Mouse (Mus musculus) spleen, adult 2 months (tissue): ENCODE results near the gene Exog.

ENCODE experiments used
- CTCF ChIP-seq: fragments of 200-500 bp; IDR thresholded peaks from 2 replicates; pipeline ENCODE4 v1.5.1; 2011; ENCODE audit warnings: mild to moderate bottlenecking, inconsistent platforms; ENCODE audit not compliant: insufficient read depth, insufficient read length, insufficient replicate concordance; ENCODE audit errors: extremely low read depth
- POLR2A ChIP-seq: fragments of 200-500 bp; IDR thresholded peaks from 2 replicates; pipeline ENCODE4 v1.6.1; 2011; ENCODE audit warnings: low read depth, low read length, inconsistent platforms

DNA sequence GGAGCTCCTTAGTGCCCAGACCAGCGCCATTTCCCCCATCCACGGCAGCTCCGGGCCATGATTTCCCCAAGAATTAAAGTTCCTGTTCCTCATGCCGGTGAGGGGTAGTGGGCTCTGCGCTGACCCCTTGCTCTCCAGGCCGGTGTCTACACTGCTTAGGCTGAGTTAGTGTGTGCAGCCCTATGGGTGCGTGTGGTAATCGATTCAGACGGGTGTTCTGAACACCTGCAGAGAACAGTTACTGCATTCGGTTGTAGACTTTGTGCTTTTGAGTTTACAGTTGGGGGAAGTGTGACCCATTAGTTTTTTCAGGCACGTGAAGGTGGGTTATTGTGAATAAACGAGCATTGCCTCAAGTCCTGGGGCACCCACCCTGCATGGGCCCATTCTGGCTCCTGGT, 6.7 kb upstream of the Exog start:
- no peak for TF ChIP-seq POLR2A
- TF ChIP-seq CTCF, result no peak
